Mouse (Mus musculus) hematopoietic multipotent progenitor cell, adult 10-12 weeks (in vitro differentiated cells): Measurements from ENCODE around the gene Taar8a. TPM values are rescaled to one million over a fixed set of nuclear protein-coding genes. Genes with fewer than 3 reads are reported as not detected.

Source experiments
- polyA plus RNA-seq: library from polyadenylated mRNA; stranded (reverse); fragments of >175 nt; gene quantifications from 2 replicates; pipeline ENCODE4 v1.2.3, GENCODE M21; 2012; ENCODE audit warnings: low replicate concordance

Taar8a gene
- polyA plus RNA-seq, result not detected in 2 replicates

DNA sequence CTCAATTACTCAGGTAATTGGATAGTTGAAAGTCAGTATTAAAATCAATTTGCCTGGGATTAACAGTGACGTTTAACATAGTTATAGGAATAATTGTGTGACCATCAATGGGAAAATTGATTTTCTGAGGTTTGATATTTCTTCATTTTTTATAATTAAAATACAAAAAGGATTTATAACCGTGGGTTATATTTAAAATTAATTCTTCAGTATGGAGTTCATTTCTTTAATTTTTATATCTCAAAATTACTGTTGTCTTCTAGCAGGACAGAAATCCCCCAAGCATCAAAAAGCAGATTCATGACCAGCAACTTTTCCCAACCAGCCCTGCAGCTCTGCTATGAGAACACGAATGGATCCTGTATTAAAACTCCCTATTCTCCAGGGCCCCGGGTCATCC, at the start of gene Taar8a:
TSS of gene Taar8a (plus strand) at position 301 of the 400 bp plus-strand sequence.

GRCm38 (mm10) chr10:24026922-24027321, 49.4 kb upstream of the Taar8a start, which contains the start of gene Taar7d:
Gene Taar7d, plus strand, starts transcription at chr10:24027222.

GRCm38 (mm10) chr10:24037314-24037713, 39.0 kb upstream of the Taar8a start, which contains the start of gene Taar7e:
Gene Taar7e, plus strand, starts transcription at chr10:24037614.

DNA sequence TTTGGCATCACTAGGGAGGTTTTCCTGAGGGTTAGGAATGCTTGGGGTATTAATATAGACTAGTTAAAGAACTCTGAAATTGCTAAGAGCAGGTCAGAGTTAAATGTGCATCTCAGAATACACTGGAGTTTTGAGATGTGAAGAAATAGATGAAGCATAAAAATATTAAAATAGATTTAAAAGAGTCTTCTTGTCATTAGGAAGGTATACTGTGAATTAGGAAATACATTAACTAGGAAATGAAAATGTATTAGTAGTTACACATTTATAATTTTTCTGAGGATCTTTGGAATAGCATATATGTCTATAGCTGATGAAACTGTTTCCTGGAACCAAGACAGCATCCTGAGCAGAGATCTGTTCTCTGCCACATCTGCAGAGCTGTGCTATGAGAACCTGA, 27.1 kb upstream of the Taar8a start, which contains the start of gene Taar7f:
TSS of gene Taar7f (plus strand) at position 301 of the 400 bp plus-strand sequence.

DNA sequence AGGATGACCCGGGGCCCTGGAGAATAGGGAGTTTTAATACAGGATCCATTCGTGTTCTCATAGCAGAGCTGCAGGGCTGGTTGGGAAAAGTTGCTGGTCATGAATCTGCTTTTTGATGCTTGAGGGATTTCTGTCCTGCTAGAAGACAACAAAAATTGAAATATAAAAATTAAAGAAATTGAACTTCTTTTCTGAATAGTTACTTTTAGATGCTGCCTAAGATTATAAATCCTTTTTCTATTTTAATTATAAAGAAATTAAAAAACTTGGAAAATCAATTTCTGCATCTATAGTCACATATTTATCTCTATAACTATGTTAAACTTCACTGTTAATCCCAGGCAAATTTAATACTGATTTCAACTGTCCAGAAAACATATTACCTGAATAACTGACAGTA, 15.9 kb downstream of the Taar8a start, which contains the start of gene Taar8b:
TSS of gene Taar8b (minus strand) at position 101 of the 400 bp plus-strand sequence.

GRCm38 (mm10) chr10:24101812-24102211, 25.5 kb downstream of the Taar8a start, which contains the start of gene Taar8c:
Gene Taar8c, minus strand, starts transcription at chr10:24101912.

GRCm38 (mm10) chr10:24109434-24109833, 33.1 kb downstream of the Taar8a start, which contains the start of gene Taar9:
Gene Taar9, minus strand, starts transcription at chr10:24109534.

Other genes with a start within 250 kb of the Taar8a start
- 0.17 and 0.43 TPM in 2 replicates for gene Vnn3, start 225.0 kb upstream of the Taar8a start, polyA plus RNA-seq
- not detected in 2 replicates for gene Vnn1, start 181.8 kb upstream of the Taar8a start, polyA plus RNA-seq
- not detected in 2 replicates for gene Taar1, start 156.1 kb upstream of the Taar8a start, polyA plus RNA-seq
- not detected in 2 replicates for gene Taar2, start 137.9 kb upstream of the Taar8a start, polyA plus RNA-seq
- not detected in 2 replicates for gene Taar3, start 126.9 kb upstream of the Taar8a start, polyA plus RNA-seq
- not detected in 2 replicates for gene Taar4, start 116.0 kb upstream of the Taar8a start, polyA plus RNA-seq
- gene Taar5, start 105.8 kb upstream of the Taar8a start, polyA plus RNA-seq, result not detected in 2 replicates
- not detected in 2 replicates for gene Taar6, start 90.9 kb upstream of the Taar8a start, polyA plus RNA-seq
- not detected in 2 replicates for gene Taar7a, start 83.0 kb upstream of the Taar8a start, polyA plus RNA-seq
- gene Taar7b, start 76.6 kb upstream of the Taar8a start, polyA plus RNA-seq, result not detected in 2 replicates
- gene Taar7d, start 49.3 kb upstream of the Taar8a start, polyA plus RNA-seq, result not detected in 2 replicates
- gene Taar7e, start 38.9 kb upstream of the Taar8a start, polyA plus RNA-seq, result not detected in 2 replicates
- gene Taar7f, start 27.0 kb upstream of the Taar8a start, polyA plus RNA-seq, result not detected in 2 replicates
- not detected in 2 replicates for gene Taar8b, start 15.8 kb downstream of the Taar8a start, polyA plus RNA-seq
- gene Taar8c, start 25.4 kb downstream of the Taar8a start, polyA plus RNA-seq, result not detected in 2 replicates
- not detected in 2 replicates for gene Taar9, start 33.0 kb downstream of the Taar8a start, polyA plus RNA-seq
- 149 and 409 TPM in 2 replicates for gene Stx7, start 72.8 kb downstream of the Taar8a start, polyA plus RNA-seq
- gene Moxd1, start 147.0 kb downstream of the Taar8a start, polyA plus RNA-seq, result not detected in 2 replicates